Comparison of ENCODE assay signal across 9 mouse cellular contexts in the genomic region with DNA sequence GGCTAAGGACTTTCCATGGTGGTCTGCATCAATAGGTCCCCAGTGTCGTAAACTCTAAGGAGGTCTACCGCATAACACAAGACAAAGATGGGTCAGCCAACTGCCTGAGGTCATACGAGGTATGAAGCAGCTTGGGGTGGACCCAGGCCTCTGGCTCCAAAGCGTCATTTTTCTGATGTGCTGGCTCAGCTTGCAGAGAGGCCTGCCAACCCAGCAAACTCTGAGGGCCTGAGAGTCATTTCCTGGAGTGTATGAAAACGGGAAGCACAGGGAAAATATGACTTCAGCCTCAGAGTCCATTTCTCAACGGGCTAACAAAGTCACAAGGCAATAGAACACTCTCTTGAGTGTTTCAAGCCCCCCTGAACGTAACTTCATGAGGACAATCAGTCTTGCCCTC. TPM values are rescaled to one million over a fixed set of nuclear protein-coding genes. Genes with fewer than 3 reads are reported as not detected.
A peak's percentile ranks its signal among the peaks of the same experiment; 100 is the strongest.
DNase-seq lines count a peak whose midpoint lies in the region; ATAC-seq and TF ChIP-seq lines count a peak whose summit lies in the region.
"Had no signal": no experiment of that assay in that cellular context is flagged by ENCODE, and none has a peak within 500 bp of the region (broad histone marks: within the 10 kb centered on the region; RNA-seq: fewer than 3 reads in every experiment).

No protein-coding gene starts in this region.

- no peaks in the 10 kb centered on the region for H3K27me3 ChIP-seq in embryonic facial prominence, embryonic 14.5 days (replicated peaks; ENCODE audit: control insufficient read depth, insufficient read depth, low read length)
- peaks cover 5% of the 10 kb centered on the region for H3K27me3 ChIP-seq in embryonic facial prominence, embryonic 10.5 days (replicated peaks; ENCODE audit: low read depth, poor library complexity, severe bottlenecking)
- no peaks in the 10 kb centered on the region; the same call in 1 of the 2 replicates for H3K27me3 ChIP-seq in lung, embryonic 15.5 days
- no peaks in the 10 kb centered on the region for H3K27me3 ChIP-seq in lung, embryonic 16.5 days (ENCODE audit: control insufficient read depth, insufficient read depth, low read depth, low read length)

- no peak overlapping the region for H3K4me2 ChIP-seq in embryonic facial prominence, embryonic 14.5 days (ENCODE audit: low read depth, low read length)
- no peak overlapping the region for H3K4me2 ChIP-seq in lung, embryonic 15.5 days
- H3K4me2 ChIP-seq in lung, embryonic 16.5 days (ENCODE audit: low read depth, low read length): no peak overlapping the region

- no peak for TF ChIP-seq POLR2A in lung, adult 2 months (IDR thresholded peaks at IDR 0.05; ENCODE audit: borderline replicate concordance, extremely low read depth, low read depth, low read length)

- no peak overlapping the region for H3K27ac ChIP-seq in embryonic facial prominence, embryonic 14.5 days (replicated peaks; ENCODE audit: low read depth, low read length)
- H3K27ac ChIP-seq in embryonic facial prominence, embryonic 10.5 days (replicated peaks): no peak overlapping the region
- no peak overlapping the region for H3K27ac ChIP-seq in lung, embryonic 15.5 days
- H3K27ac ChIP-seq in lung, embryonic 16.5 days (ENCODE audit: low read length): no peak overlapping the region

- H3K9me3 ChIP-seq in embryonic facial prominence, embryonic 14.5 days (ENCODE audit: control insufficient read depth, low read length): no peaks in the 10 kb centered on the region
- no peaks in the 10 kb centered on the region for H3K9me3 ChIP-seq in embryonic facial prominence, embryonic 10.5 days
- H3K9me3 ChIP-seq in lung, embryonic 15.5 days: no peaks in the 10 kb centered on the region
- no peaks in the 10 kb centered on the region for H3K9me3 ChIP-seq in lung, embryonic 16.5 days (ENCODE audit: control insufficient read depth, low read length)

- DNase-seq in embryonic facial prominence, embryonic 14.5 days (ENCODE audit: low spot score): peak; percentile 50
- no peak for DNase-seq in embryonic facial prominence, embryonic 10.5 days (ENCODE audit: low spot score)
- DNase-seq in lung, adult 2 months: no peak
- no peak for DNase-seq in B cell, adult 2 months
- no peak for DNase-seq in left cerebral cortex, adult 11 months (ENCODE audit: low spot score)

- H3K36me3 ChIP-seq in embryonic facial prominence, embryonic 14.5 days (ENCODE audit: control insufficient read depth, insufficient read depth, low read length): peaks cover 41% of the 10 kb centered on the region
- H3K36me3 ChIP-seq in embryonic facial prominence, embryonic 10.5 days (replicated peaks): peaks cover 43% of the 10 kb centered on the region
- peaks cover 20% of the 10 kb centered on the region; the same call in 1 of the 2 replicates for H3K36me3 ChIP-seq in lung, embryonic 15.5 days
- H3K36me3 ChIP-seq in lung, embryonic 16.5 days (ENCODE audit: control insufficient read depth, insufficient read depth, low read length): peaks cover 10% of the 10 kb centered on the region

- 66% methylated on average over 7 of the region's 7 CpGs for WGBS in embryonic facial prominence, embryonic 14.5 days
- WGBS in embryonic facial prominence, embryonic 10.5 days: 83% methylated on average over 7 of the region's 7 CpGs
- WGBS in lung, embryonic 15.5 days: 45% methylated on average over 7 of the region's 7 CpGs
- WGBS in lung, adult 2 months: 28% methylated on average over 7 of the region's 7 CpGs
- WGBS in lung, embryonic 16.5 days: 40% methylated on average over 7 of the region's 7 CpGs

- ATAC-seq in embryonic facial prominence, embryonic 14.5 days (ENCODE audit: low read depth): no peak
- ATAC-seq in lung, embryonic 15.5 days (ENCODE audit: borderline replicate concordance, extremely low read depth, low FRiP score, low TSS enrichment): peak; percentile 65; the same call in 1 of the 2 replicates
- ATAC-seq in lung, embryonic 16.5 days (ENCODE audit: low read depth): peak; percentile 62
- no peak for ATAC-seq in cerebellum, adult (ENCODE audit: insufficient number of reproducible peaks, low FRiP score, low TSS enrichment)
- ATAC-seq: inflammation-experienced regulatory T-cells, adult 6 months had no signal

- H3K9ac ChIP-seq in embryonic facial prominence, embryonic 14.5 days (ENCODE audit: low read depth, low read length): no peak overlapping the region
- no peak overlapping the region for H3K9ac ChIP-seq in lung, embryonic 15.5 days
- H3K9ac ChIP-seq in lung, embryonic 16.5 days (ENCODE audit: low read length): no peak overlapping the region

- H3K4me3 ChIP-seq in embryonic facial prominence, embryonic 14.5 days (ENCODE audit: low read depth, low read length): no peak overlapping the region
- H3K4me3 ChIP-seq in embryonic facial prominence, embryonic 10.5 days: no peak overlapping the region
- no peak overlapping the region for H3K4me3 ChIP-seq in lung, embryonic 15.5 days
- no peak overlapping the region for H3K4me3 ChIP-seq in lung, adult 2 months (replicated peaks; ENCODE audit: extremely low read depth, low read depth, low read length)
- no peak overlapping the region for H3K4me3 ChIP-seq in lung, embryonic 16.5 days (ENCODE audit: low read length)

- H3K4me1 ChIP-seq in embryonic facial prominence, embryonic 14.5 days (ENCODE audit: control insufficient read depth, insufficient read depth, low read length): peaks cover 12% of the 10 kb centered on the region; the same call in 1 of the 2 replicates
- H3K4me1 ChIP-seq in embryonic facial prominence, embryonic 10.5 days: peaks cover 22% of the 10 kb centered on the region
- H3K4me1 ChIP-seq in lung, embryonic 15.5 days: peaks cover 14% of the 10 kb centered on the region; the same call in 1 of the 2 replicates
- H3K4me1 ChIP-seq in lung, adult 2 months (ENCODE audit: control insufficient read depth, insufficient read depth, low read length): peaks cover 10% of the 10 kb centered on the region; the same call in 1 of the 2 replicates
- H3K4me1 ChIP-seq in lung, embryonic 16.5 days (replicated peaks; ENCODE audit: control insufficient read depth, insufficient read depth, low read length): peaks cover 11% of the 10 kb centered on the region

- no peak for TF ChIP-seq CTCF in lung, adult 2 months (IDR thresholded peaks at IDR 0.05; ENCODE audit: insufficient read depth, low read length)

RNA-seq across cellular contexts. Expression of a gene that starts 28.9 kb away (rescaled TPM):
- polyA plus RNA-seq in embryonic facial prominence, embryonic 14.5 days (2014; fragmentation: Nextera tagmentation; extraction: Ambion mirVana): 31.5 and 33.8 TPM in 2 replicates
- 18.0 and 18.4 TPM in 2 replicates for polyA plus RNA-seq in embryonic facial prominence, embryonic 10.5 days (2016; fragmentation: Nextera tagmentation; extraction: Ambion mirVana)
- polyA plus RNA-seq in lung, embryonic 15.5 days (2015; fragmentation: Nextera tagmentation; extraction: Ambion mirVana): 20.4 and 22.3 TPM in 2 replicates
- 22.8 and 27.0 TPM in 2 replicates for polyA plus RNA-seq in lung, adult 2 months (2012; rRNA removed)
- 14.8 and 15.3 TPM in 2 replicates for polyA plus RNA-seq in lung, embryonic 16.5 days (2015; fragmentation: Nextera tagmentation; extraction: Ambion mirVana)

Comparison
In these comparisons a context has a peak if more than half of its experiments do, and no peak if none do; other contexts are left out.
1. ATAC-seq: peak in lung, embryonic 15.5 days (single experiment) and lung, embryonic 16.5 days (single experiment); none in embryonic facial prominence, embryonic 14.5 days (single experiment) and cerebellum, adult (single experiment).